Mouse (Mus musculus) naive thymus-derived CD4-positive, alpha-beta T cell, adult 2 months (primary cell): Measurements from ENCODE around the gene Lcn3.
"Not testable (repeated sequence)": the region's sequence is repeated elsewhere in the genome, so short reads cannot be mapped to it uniquely, and the experiment has no call there.

Source experiments
- DNase-seq: peaks from one replicate; pipeline ENCODE4 v3.0.0-alpha.2; 2011; ENCODE audit warnings: low read depth

Lcn3 gene

DNA sequence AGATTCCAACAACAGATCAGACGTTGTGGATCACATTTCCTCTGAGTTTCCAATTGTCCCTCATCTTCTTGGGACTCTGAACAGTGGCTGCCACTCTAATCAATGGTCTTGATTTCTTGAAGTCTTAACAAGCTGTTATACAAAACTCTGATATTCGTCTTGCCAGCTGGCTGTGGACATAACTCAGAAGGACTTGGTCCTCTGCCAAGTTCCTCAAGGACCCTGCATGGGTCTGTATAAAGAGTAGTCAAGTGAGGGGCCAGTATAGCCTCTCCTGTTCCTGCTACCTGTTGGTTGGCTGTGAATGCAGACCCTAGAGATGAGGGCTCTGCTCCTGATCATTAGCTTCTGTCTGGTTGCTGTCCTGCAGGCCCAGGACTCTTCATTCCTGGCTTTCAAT lies at the start of gene Lcn3:
Gene Lcn3 (plus strand): TSS at position 301 of the 400 bp plus-strand sequence.
- no peak for DNase-seq

DNA sequence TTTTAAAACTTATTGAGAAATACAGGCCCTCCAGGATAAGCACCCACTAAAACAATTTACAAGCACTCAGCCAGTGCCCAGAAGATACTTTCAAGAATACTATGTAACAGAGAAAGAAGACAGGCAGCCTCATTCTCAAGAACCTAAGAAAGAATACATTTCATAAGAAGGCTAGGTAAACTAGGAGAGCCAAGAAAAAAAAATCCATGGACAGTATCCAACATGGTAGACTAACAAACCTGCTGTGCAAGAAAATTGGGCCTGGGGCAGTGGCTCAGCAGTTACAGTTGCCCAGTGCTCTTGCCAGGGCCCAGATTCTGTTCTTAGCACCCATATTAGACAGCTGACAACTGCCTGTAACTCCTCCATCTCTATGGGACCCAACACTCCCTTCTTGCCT lies 48.1 kb upstream of the Lcn3 start:
- no peak for DNase-seq

DNA sequence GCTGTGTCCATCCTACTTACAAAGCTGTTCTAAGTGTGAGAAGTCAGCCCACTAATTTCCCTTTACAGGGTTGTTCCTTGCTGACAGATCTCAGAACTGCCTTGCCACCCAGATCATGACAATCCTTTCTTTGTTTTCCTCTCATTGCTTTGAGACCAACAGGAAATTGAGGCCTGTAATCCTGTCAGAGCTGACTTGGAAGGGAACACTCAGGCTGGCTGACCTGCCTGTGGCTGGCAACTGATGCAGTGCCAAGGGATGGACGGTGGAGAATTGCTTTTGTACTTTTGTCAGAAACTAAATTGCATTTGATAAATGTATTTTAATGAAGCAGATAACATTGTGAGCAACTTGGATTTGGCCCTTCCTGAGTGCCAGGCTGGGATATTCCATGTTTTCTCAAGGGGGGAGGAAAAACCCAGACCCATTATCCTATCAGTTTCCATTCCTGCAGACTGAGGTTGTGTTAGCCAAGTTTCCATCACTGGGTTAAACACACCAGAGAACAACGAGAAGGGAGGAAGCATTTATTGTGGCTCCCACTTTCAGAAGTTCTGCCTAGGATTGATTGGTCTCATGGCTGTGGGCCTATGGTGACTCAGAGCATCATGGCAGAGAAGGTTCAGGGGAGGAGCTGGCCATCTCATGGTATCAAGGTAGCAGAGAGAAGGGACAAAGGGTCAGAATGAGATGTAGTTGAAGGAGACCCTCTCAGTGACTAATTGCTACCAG lies 32.0 kb upstream of the Lcn3 start:
- no peak for DNase-seq

DNA sequence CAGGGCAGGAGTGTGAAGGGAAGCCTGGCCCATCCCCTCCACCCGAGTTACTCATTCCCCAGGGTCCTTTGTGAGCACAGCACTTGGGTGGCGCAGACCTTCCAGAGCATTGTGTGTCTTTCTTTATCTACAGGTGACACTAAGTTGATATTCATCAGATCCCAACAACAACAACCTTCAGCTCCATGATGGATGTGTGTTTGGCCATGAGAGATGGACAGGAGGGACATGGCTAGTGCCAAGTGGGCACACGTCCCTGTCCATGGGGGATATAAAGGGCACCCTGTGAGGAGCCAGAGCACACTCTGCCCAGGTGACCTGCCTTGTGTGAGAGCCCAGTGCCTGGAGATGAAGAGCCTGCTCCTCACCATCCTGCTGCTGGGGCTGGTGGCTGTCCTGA lies 28.7 kb upstream of the Lcn3 start, which contains the start of gene Obp2b:
Gene Obp2b (plus strand): TSS at position 301 of the 400 bp plus-strand sequence.
- DNase-seq = not testable (repeated sequence)

DNA sequence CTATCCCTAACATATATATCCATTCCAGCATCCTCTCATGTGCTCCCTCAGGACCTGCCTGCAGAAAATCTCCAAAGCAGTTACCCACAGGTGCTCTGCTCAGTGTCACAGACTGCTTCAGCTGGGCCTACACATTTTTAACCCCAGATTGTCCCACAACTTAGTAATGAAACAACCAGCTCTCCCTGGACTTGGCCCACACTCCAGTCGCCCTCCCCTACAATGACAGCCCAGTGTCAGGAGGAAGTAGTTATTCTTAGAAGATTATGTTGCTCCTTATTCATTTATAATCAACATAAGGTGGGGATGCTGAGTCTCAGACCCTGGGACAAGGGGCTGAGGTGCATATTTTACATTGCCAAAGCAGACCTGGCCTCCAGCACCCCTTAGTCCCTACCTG lies 23.7 kb upstream of the Lcn3 start:
- no peak for DNase-seq

DNA sequence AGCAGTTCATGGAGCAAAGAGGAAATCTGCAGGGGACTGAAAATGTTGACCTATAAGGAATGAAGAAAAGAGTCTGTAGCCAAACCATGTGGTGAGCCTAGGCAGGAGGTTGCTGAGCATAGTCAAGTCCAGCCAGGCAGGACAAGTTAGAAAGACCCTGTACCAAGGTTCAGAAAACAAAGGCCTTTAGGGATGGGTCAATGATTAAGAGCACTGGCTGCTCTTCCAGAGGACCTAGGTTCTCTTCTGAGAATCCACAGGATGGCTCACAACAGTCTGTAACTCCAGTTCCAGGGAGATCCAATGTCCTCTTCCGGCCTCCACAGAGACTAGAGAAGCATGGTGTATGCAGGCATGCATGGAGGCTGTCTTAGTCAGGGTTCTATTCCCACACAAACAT lies 11.2 kb upstream of the Lcn3 start:
- DNase-seq = no peak

DNA sequence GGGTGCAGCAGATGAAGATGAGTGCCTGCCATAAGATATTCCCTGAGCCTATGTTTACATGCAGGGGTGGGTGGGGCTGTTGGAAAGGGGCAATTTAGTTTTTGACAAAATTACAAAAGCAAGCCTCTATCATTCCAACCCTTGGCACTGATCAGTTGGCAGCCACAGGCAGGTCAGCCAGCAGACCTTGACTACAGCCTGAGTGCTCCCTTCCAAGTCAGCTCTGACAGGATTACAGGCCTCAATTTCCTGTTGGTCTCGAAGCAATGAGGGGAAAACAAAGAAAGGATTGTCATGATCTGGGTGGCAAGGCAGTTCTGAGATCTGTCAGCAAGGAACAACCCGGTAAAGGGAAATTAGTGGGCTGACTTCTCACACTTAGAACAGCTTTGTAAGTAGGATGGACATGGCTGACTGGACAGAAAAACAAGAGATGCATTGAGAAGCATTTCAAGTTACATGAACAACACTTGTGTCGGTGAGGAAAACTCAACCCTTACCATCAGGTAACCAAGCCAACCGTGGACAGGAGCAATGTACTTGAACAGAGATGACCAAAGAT lies 7.2 kb upstream of the Lcn3 start:
- DNase-seq = no peak

DNA sequence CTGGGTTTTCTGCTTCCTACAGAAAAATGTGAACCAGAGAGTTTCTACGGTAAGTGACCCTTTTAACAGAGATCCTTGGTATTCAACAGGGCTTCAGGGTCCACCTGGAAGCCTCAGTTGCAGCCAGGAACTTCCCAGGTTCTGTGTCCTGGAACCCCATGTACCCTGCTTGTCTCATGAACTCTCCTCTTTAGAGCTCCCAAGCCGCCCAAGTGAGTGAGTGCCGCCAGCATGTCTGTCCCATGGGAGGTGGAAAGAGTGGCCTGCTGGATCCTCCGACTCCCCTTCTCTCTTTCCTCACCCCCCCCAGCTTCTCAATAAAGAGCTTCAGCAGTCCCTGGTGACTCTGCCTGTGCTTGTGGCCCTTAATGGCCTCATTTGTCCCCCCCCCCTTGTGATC lies 2.4 kb downstream of the Lcn3 start:
- no peak for DNase-seq

DNA sequence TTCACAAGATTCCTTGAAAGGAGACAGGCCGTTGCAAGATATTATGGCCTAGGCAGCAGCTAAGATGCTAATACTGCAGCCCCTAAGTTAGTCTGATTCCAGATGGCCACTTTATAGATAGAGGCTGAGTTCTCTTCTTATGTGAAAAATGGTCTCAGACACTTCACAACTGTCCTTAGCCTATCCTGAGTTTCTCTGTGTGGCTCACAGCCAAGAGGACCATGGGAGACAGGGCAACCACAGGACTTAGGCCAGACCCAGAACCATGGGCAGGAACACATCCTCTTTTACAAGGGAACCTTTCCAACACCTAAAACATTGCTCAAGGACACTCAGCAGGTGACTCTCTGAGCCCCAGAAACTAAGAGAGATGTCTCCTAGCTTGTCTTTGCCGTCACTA lies 8.1 kb downstream of the Lcn3 start:
- no peak for DNase-seq

DNA sequence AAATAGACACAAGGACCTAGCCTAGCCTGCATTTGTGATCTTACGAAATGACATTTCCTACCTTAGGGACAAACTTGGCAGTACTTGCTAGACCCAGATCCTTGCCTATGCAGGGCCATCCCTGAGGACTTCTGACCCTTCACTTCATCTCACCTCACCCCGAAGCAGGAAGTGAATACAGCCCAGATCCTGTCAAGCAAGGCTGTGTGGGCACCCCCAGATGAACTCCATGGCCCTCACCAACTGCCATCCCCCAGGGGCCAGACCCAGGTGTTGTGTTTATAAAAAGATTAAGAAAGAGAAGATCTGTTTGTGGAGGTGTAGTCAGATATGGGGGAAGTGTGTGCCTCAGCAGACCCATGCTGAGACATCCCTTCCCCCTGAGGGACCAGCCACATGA lies 9.3 kb downstream of the Lcn3 start:
- no peak for DNase-seq

DNA sequence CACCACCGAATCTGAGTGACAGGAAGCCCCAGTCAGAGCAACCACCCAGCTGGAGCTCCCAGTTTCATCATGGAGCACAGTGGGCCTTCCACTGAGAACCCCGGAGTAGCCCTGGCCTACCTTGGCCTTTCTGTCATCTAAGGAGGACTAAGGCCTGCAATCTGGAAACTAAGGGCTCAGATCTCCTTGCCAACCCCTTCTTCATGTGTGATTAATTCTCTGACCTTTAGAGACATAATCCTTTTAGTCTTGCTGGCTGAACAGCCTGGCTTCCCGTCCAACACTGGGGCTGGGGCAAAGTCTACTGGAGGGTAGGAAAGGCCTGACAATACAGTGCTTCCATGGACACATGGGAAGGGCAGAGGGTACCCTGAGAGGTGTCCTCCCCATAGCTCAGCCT lies 10.6 kb downstream of the Lcn3 start:
- DNase-seq = no peak

DNA sequence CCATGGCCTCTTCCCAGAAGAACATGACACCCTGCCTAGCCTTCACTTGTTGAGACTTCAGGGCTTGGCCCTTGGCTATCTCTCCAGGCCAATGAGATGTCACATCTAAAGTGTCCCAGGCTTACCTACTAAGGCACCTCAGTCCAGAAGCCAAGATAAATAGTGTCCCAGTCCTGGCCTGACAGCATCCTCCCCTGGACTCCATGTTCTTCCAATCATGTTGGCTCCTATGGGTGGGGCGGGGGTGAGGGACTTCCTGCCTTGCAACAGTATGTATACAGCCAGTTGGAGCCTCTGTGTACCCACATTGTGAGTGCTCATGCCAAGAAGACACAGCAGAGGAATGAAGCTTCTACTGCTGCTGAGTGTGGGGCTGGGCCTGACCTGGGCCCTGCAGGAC lies 11.3 kb downstream of the Lcn3 start, which contains the start of gene Lcn11:
Gene Lcn11 (plus strand): TSS at position 301 of the 400 bp plus-strand sequence.
- no peak for DNase-seq

DNA sequence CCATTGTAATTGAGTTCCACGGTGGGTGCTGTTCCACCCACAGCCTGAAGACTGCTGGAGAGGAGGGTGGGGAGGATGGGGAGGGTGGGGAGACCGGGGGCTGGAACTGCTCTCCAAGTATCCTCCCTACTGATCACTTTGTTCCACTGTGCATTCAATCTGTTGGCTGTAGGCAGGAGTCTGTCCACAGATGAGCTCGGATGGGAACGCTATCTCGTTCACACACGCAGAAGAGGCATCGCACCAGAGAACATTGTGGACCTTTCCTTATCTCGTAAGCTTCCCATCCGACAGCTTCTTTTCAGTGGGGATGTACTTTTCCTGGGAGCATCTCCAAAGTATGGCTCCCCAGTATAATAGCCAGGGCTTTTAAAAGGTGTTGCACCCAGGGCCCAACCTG lies 13.7 kb downstream of the Lcn3 start:
- no peak for DNase-seq

DNA sequence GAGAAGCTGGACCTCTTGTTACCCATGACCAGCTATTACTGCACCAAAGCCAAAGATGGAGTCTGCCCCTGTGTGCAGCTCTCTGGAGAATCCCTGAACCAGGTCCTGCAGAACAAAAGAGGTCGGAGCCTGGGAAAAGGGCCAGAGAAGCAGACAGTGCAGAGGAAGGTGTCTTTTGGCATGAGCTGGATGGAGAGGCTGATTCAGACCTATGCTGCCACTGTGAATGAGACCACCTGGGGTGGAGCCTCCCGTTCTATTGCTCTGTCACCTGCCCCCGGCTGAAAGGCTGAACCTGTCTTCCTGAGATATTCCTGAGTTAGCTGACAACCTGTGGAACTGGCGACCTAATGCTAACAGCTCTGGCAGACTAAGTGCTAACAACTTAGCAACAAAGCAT lies 15.6 kb downstream of the Lcn3 start:
- DNase-seq = no peak

DNA sequence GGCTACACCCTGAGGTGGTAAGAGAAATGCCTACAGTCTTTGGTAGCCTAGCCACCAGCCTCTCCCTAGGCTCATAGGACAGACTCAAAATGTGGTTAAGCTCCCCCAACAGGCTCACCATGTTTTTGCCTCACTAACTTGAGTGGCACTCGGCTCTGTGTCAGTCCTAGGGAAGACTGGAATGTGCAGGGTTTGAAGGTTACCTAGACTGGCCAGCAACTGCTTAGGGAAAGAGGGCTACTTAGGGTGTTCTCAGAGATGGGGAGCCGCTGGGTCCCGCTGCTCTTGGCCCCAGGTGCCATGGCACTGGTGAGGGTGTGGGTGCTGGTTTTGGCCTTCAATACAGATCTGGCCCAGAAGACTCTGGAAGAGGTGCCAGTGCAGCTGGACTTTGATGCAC lies 16.6 kb downstream of the Lcn3 start, which contains the start of gene Gm13539:
Gene Gm13539 (plus strand): TSS at position 301 of the 400 bp plus-strand sequence.
- DNase-seq = no peak

DNA sequence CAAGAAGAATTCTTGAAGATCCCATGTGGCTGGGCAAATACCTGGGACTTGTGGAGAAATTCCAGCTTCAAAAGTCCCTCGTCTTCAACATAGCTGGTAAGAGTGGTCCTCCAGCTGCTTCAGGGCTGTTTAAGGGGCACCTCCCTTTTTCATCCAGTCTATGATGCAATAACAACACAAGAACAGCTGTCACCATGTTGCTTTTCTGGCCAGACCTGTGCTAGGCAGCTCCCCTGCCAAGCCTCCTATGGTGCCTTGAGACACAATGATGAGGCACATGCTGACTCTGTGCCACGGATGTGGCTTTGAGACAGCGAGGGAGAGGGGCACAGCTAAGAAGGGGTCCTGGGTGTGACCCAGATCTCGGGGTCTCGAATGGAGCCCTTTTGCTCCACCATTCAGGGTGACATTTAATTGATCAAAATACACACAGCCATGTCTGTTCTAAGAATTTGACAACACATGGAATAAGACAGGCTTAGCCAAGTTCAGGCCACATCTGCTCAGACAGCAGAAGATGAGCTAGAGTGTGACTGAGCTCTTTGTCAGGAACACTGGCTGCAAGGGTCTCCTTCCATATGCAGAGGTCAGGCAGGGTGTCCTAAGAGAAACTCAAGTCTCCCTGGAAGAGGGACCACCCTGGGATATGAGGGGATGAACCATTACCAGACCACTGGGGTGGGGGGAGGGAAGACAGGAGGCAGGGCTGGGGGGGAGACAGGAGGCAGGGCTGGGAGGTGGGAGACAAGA lies 20.4 kb downstream of the Lcn3 start:
- DNase-seq = no peak

DNA sequence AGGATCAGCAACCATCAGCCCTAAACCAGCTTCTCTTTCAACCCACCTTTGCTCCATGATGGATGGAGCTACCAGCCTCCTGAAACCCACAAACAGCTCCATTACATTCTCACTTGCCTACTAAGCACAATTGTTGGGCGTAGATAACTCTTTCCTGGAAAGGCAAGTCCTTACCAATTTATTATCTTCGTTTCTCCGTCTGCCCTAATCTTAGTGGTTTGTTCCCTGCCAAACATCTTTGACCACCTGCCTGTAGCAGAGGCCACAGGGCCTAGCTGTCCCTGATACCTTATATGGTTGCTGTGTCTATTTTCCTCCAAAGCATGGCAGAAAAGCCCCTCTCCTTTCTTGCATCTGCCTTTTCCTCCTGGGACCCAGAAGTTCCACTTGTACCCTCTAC lies 23.7 kb downstream of the Lcn3 start:
- DNase-seq = no peak

DNA sequence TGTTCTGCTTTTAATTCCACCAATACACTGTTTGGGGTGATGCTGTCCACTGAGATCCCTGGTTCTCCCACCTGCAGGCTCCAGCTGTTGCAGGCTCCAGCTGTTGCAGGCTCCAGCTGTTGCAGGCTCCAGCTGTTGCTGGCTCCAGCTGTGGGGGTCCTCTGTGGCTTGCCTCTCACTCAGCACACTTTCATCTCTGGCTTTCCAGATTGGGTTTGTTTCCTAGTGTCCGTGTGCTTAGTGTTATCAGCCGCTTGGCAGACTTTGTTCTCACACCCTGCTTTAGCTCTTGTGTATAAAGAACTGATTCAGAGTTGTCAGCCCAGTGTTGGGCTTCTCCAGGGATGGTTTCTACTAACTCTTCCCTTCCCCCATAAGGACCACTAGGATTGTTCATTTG lies 32.3 kb downstream of the Lcn3 start:
- no peak for DNase-seq

DNA sequence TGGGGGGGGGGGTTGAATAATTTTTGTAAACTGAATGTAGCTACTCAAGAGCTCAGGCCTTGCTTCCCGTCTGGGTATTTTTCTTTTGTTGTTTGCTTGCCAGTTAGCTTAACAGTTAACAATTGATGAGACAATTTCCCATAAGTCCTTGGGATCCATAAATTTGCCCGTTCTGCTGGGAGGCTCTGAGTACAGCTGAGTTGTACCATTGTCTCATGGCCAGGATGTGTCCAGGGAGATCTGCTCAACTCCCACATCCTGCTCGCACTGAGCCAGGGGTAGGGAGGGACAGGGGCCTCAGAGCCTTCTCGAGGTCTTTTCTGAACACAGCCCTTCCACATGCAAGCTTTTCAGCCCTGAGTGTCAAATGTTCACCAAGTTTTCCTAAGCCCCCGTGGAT lies 32.7 kb downstream of the Lcn3 start:
- DNase-seq = no peak

DNA sequence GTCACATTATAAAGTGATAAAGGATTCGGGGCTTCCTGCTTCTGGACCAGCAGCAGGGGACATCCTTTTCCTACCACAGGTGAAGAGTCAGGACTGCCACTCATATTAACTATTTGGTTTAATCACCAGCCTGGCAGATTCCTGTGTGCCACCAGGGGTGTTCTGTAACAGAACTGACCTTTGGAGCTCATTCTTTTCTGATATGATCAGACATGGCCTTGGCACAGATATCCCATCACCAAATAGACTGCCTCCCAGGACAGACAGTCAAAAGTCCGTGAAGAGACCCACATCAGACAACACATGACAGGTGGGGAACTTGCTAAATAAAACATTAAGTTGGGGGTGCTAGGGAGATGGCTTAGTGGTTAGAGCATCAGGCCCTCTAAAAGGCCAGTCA lies 46.3 kb downstream of the Lcn3 start:
- no peak for DNase-seq

DNA sequence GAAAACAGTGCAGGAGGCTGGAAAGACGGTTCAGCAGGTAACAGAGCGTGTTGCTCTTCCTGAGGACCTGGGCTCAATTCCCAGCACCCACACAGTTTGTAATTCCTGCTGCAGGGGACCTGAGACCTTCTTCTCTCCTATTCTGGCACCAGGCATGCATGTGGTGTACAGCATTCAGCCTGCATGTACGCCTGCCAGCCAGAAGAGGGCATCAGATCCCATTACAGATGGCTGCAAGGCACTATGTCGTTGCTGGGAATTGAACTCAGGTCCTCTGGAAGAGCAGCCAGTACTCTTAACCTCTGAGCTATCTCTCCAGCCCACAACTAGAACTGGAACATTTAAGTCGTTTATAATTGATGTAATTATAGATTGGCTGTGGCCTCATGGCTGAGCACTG lies 48.0 kb downstream of the Lcn3 start:
- no peak for DNase-seq

DNA sequence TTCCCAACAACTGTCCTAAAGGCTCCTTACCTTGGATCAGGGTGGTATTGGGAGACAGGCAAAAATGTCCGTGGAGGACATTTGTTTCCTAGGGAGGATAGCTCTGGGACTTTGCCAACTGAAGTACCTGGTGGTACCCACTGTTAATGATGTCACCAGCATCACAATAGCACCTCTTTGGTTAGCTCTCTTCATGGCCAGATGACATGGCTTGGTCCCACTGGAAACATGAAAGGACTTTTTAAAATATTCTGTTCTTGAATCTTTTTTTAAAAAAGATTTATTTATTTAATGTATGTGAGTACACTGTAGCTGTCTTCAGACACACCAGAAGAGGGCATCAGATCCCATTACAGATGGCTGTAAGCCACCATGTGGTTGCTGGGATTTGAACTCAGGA lies 50.4 kb downstream of the Lcn3 start, which contains the start of gene Glt6d1:
Gene Glt6d1 (minus strand): TSS at position 101 of the 400 bp plus-strand sequence.
- DNase-seq = not testable (repeated sequence)
